Mouse (Mus musculus): ENCODE measurements around the gene Depp1. TPM values are rescaled to one million over a fixed set of nuclear protein-coding genes. Genes with fewer than 3 reads are reported as not detected.

Depp1 gene
- polyA plus RNA-seq, 1 experiment: 125 TPM

DNA sequence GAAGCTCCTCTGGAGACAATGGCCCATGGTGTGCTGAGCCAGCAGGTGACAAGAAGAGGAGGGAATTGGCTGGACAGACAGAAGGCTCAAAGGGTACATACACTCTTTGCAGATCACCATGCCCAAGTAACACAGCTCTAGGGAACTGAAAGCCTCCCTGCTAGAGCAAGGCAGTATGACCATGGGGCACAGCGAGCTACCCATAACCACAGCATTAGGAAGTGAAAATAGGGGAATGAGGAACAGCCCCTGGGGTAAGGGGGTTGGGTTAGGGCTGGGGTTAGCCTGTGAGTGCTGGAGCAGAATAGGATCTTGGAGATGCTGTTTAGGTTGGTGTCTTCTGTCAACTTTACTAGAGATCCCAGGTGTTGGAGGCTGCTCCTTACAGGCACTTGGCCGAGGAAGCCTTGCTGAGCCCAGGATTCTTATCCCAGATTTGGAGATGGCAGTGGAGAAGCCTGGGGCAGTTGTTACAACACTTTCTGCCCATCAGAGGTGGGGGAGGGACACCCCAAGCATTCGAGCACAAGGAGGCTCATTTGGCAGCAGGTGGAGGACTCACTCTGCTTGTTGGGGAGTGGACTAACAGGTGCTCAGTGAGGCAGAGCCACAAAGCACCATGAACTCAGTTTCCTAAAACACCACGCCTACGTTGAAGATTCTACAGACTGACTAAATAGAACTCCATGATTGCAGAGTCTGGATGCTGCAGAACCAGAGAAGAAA is 29.3 kb downstream of the Depp1 start:
- no peak for DNase-seq (ENCODE audit: low spot score)

DNA sequence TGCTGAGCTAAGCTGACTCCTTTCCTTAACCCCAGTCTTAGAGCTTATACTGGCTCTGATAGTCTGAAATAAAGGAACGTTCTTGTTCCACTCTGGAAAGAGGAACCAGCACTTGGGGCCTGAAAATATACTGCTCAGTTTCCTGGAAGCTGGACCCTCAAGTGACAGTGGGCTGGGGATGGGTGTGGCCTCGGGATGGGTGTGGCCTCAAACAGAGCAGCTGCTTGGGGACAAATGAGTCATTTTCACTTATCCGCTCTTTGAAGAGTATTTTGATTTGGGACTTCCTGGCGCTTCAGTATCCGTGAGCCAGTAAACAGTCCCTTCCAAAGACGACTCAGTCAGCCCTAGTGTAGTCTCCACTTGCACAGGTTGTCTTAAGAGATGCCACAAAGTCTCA is 31.9 kb downstream of the Depp1 start:
- DNase-seq (ENCODE audit: low spot score): no peak

DNA sequence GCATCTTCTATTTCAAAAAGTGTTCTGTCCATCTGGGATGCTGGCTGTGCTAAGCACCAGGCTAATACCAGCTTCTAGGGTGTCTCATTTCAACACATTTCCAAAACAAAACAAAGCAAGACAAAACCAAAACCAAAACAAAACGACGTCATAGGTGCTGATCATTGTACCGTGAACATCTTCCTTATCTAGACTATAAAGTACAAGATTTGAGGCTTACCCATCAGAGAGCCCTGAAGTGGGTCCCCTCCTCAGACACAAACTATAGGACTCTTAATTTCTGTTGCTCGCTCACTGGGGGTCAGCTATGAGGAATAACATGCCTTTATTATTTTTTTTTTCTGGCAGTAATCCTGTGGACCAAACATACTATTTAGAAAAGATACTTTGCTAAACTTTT is 43.2 kb downstream of the Depp1 start:
- DNase-seq (ENCODE audit: low spot score): no peak

DNA sequence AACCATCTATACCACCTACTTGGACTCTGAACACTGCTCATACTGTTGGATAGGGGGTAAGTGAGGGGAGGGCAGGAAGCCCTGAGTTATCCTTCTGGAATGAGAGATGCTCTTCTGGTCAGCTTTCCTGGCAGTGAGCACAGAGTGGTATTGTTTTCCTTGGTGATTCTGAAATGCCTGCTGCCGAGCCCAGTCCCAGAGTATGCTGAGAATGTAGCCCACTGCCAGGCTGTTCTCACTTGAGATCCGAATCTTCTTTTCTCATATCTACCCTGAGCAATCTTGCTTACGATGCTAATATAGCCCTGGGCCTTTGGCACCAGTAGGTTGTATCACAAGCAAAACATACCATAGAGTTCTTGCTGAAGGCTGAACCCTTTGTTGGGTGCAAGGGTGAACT is 43.9 kb downstream of the Depp1 start:
- peak; percentile 14 for DNase-seq (ENCODE audit: low spot score)

DNA sequence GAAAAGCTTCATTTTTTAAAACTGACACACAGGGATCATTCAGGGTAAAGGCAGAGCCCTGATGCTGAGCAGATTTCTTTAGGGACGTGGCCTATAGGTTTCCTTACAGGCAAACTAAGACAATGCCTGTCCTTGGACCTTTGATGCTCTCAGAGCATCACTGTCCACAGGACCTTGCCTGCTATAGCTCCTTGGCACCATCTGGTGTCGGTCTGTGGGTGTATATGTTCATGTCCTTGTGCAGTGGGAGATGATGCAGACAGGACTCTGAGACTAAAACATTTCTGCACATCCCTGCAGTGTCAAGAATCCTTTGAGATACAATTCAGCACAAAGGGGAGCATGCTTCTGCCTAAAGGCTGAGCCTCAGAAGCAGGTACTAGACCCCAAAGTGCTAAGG is 47.0 kb downstream of the Depp1 start:
- no peak for DNase-seq (ENCODE audit: low spot score)

DNA sequence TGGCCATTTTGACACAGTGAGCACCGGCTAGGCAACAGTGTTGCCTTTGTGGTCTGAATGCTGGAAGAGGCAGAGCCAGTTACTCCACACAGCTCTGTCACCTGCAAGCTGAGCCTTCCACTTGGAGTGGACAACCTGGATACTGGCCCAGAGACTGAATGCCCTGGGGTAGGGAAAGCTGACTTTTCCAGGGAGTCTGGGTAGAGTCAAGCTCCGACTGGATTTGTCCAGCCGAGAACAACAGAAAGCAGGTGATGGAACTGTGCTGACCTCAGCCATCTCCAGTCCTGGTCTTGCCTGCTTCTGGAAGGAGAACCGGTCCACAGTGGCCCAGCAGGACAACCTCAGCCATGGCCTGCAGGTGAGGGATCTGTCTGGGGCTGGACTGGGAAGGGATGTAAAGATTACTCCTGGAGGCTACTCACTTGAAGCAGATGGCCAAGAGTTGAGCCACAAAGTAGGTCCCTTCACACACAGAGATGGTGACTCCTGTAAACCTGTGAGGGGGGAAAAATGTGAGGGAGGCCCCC is 47.6 kb downstream of the Depp1 start:
- DNase-seq (ENCODE audit: low spot score): no peak

DNA sequence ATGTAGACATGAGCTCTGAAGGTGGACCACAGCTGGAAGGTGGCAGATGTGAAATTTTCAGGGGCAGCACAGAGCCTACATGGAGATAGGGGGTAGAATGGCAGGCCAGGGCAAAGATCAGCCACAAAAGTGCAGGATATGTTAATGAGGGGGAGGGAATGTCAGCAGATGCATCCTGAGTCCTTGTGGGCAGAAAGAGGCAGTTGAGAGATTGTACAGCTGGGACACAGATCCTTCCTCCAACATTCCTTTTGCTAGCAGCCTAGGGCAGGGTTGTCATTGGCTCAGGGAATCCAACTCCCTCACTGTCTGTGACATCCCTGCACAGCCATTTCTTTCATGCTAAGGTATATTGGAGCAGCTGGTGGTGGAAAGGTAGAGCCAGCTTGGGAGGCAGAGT is 50.4 kb downstream of the Depp1 start:
- DNase-seq (ENCODE audit: low spot score): no peak

Other genes with a start within 250 kb of the Depp1 start
- 4.0 TPM in 2 replicates for gene Alox5, start 189.4 kb upstream of the Depp1 start, polyA plus RNA-seq (2012; rRNA removed)
- not detected in 2 replicates for gene Olfr211, start 161.5 kb upstream of the Depp1 start, polyA plus RNA-seq (2012; rRNA removed)
- gene Olfr212, start 144.1 kb upstream of the Depp1 start, polyA plus RNA-seq (2012; rRNA removed): not detected in 2 replicates
- not detected in 2 replicates for gene Olfr213, start 112.2 kb upstream of the Depp1 start, polyA plus RNA-seq (2012; rRNA removed)
- gene Gm5580, start 99.5 kb upstream of the Depp1 start, polyA plus RNA-seq (2012; rRNA removed): 0.21 and 0.25 TPM in 2 replicates
- not detected in 2 replicates for gene Olfr214, start 96.4 kb upstream of the Depp1 start, polyA plus RNA-seq (2012; rRNA removed)
- gene Olfr215, start 66.4 kb upstream of the Depp1 start, polyA plus RNA-seq (2012; rRNA removed): not detected in 2 replicates
- 35.7 and 43.6 TPM in 2 replicates for gene Zfp422, start 21.6 kb upstream of the Depp1 start, polyA plus RNA-seq (2012; rRNA removed)
- 9.0 and 11.9 TPM in 2 replicates for gene Rassf4, start 23.3 kb downstream of the Depp1 start, polyA plus RNA-seq (2012; rRNA removed)
- 0.01 and 0.03 TPM in 2 replicates for gene Tmem72, start 66.3 kb downstream of the Depp1 start, polyA plus RNA-seq (2012; rRNA removed)